Mouse (Mus musculus): ENCODE results near the gene Fbxw17.
A peak's percentile ranks its signal among the peaks of the same experiment; 100 is the strongest.
"Not testable (repeated sequence)": the region's sequence is repeated elsewhere in the genome, so short reads cannot be mapped to it uniquely, and the experiment has no call there.

Fbxw17 gene

GRCm38 (mm10) chr13:50417389-50418183 lies at the start of gene Fbxw17:
Fbxw17 (plus strand) TSS chr13:50417864.
- DNase-seq (ENCODE audit: low read depth, low spot score): peak; percentile 77

- not testable (repeated sequence) for DNase-seq (ENCODE audit: low read depth, low spot score)
Measured at GRCm38 (mm10) chr13:50372934-50373705, 44.5 kb upstream of the Fbxw17 start.

- not testable (repeated sequence) for DNase-seq (ENCODE audit: low read depth, low spot score)
Measured at GRCm38 (mm10) chr13:50389146-50389545, 28.5 kb upstream of the Fbxw17 start.

DNA sequence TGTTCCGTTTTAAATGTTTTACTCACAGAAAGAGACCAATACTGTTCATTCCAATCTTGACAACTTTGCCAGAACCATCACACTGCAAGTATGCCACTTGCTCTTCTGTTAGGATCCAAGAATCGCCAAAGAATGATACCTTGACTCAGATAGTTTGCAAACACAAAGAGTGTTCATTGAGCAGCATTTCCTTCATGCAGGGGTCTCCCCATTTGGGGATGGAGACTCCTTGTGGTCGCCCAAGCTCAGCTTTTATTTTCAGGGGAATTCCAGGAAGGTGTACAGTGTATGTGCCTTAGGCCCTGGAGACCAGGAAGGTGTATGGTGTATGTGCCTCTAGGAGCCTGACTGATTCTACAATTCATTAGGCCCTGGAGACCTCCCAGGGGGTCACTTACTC lies 757 bp downstream of the Fbxw17 start:
- DNase-seq (ENCODE audit: low read depth, low spot score): no peak

GRCm38 (mm10) chr13:50423625-50424209 lies 6.1 kb downstream of the Fbxw17 start:
- no peak for DNase-seq (ENCODE audit: low read depth, low spot score)

DNA sequence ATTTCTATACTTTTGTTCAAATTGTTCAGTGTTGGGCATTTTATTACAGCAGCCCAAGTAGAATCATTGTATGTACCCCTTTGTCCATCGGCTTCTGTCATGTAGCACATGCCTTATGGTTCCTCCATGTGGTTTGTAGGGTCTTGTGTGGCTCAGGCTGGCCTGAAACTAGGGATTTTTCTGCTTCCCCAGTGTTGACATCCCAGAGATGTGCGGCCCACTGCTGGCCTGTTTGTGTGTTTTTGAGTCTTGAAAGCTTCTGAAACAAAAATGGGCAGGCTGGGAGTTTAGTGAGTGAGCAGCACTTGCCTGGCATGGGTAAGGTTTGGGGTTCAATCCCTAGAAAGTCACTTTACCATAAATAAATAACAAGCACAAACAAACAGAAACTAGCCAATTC lies 6.9 kb downstream of the Fbxw17 start:
- DNase-seq (ENCODE audit: low read depth, low spot score): no peak

GRCm38 (mm10) chr13:50426686-50427085 lies 9.0 kb downstream of the Fbxw17 start:
- no peak for DNase-seq (ENCODE audit: low read depth, low spot score)

DNA sequence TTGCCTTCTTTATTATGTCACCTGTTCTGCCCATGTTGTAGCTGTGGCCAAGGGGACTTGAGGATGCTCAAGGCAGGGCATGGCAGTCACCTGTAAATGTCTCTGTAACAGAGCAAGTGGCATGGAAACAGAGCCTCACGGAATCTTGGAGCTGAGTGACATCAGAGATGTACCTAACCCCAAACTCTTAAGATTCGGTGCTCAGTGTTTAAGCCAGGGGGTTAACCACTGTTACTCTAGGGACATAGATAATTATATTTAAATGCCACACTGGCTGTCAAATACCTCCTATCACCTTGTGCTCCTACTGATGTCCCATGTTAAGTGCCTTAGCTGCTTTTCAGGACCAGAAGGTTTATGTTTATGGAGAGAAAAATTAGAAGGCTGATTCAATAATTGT lies 26.1 kb downstream of the Fbxw17 start, which contains the start of gene Gm47429:
TSS of gene Gm47429 (minus strand) at position 101 of the 400 bp plus-strand sequence.
- DNase-seq (ENCODE audit: low read depth, low spot score): no peak

GRCm38 (mm10) chr13:50445261-50445660 lies 27.6 kb downstream of the Fbxw17 start:
- DNase-seq (ENCODE audit: low read depth, low spot score): no peak

DNA sequence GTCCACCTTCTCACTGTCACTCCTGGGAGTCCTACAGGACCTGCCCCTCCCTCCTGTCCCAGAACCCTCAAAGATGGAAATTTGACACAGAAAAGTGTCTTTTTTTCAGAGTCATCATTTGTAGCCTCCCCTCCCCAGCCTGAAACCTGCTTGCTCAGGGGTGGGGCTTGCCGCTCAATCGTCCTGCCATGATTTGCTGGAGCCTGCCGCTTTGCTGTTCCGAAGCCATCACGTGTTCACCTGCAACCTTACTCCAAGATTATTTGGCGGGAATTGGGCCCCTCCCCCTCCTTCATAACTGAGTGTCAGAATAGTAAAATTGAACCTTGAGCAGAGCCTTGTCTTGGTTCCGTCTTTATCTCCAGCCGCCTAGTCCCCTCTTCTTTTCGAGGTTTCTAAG lies 34.6 kb downstream of the Fbxw17 start:
- DNase-seq (ENCODE audit: low read depth, low spot score): not testable (repeated sequence)

GRCm38 (mm10) chr13:50453426-50453825 lies 35.8 kb downstream of the Fbxw17 start:
- no peak for DNase-seq (ENCODE audit: low read depth, low spot score)

- DNase-seq (ENCODE audit: low read depth, low spot score): not testable (repeated sequence)
Measured at GRCm38 (mm10) chr13:50460433-50460832, 42.8 kb downstream of the Fbxw17 start.

- no peak for DNase-seq (ENCODE audit: low read depth, low spot score)
Measured at GRCm38 (mm10) chr13:50464621-50465562, 47.2 kb downstream of the Fbxw17 start.

- no peak for DNase-seq (ENCODE audit: low read depth, low spot score)
Measured at GRCm38 (mm10) chr13:50467007-50467406, 49.3 kb downstream of the Fbxw17 start, which contains the start of gene Nutm2. Nutm2 (plus strand) TSS chr13:50467307.

All from CD4-positive helper T cell, adult 2 months (primary cell).